Mouse (Mus musculus) left cerebral cortex, postnatal 25 days (tissue): Measurements from ENCODE around the gene Gm5615. TPM values are rescaled to one million over a fixed set of nuclear protein-coding genes. Genes with fewer than 3 reads are reported as not detected.

Experiments used
- DNase-seq, 2 experiments: peaks; one replicate each; pipeline ENCODE4 v3.0.0; 2022; ENCODE audit warnings: low spot score in 2 of 2, mixed read lengths in 1 of 2
- intact Hi-C: fragments of 180-260 bp; cut with DNase I; formaldehyde crosslinking; loops from one replicate; pipeline ENCODE4 v1.15.1; 2025
- total RNA-seq, 2 experiments: library from RNA; stranded (reverse); gene quantifications; 2 replicates each; pipeline ENCODE4 v1.2.3; 2021

Gm5615 gene
- total RNA-seq = not detected

DNA sequence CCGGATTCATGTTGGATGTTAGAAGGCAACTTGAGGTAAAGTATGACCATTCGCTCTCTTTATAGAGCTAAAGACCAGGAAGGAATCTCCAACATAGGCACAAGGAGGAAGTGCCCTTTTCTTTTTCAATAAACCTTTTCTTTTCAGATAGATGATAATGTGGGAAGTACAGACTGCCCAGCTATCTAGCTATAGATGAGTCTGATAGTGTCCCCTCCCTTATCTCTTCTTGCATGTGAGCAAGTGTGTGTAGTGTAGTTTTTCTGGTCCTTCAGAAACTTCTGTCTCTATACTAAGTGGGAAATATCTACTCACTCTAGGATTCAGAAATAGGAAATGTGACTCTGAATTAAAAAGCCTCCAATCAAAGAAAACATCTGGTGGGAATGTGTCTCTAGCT is at the start of gene Gm5615:
Gm5615 (minus strand) TSS at position 101 of the 400 bp plus-strand sequence.
- DNase-seq = no peak
- intact Hi-C loops = no loop called here

DNA sequence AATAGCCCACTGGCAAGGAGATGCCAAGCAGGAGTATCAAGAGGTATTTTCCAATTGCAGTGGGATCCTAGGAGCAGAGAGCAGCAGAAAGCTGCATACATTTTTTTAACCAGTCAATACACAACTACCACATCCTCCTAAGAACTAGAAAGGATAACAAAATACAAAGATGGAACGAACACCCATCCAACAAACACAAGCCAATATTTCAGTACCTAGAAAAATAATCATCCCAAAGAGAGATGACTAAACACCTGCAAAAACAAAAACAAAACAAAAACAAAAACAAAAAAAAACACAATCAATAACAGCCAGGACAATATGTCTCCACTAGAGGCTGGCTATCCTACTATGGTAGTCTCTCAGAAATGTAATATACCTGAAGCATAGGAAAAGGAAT is 40.8 kb upstream of the Gm5615 start, which contains the start of gene Gm17689:
Gm17689 (minus strand) TSS at position 101 of the 400 bp plus-strand sequence.
- DNase-seq = no peak

DNA sequence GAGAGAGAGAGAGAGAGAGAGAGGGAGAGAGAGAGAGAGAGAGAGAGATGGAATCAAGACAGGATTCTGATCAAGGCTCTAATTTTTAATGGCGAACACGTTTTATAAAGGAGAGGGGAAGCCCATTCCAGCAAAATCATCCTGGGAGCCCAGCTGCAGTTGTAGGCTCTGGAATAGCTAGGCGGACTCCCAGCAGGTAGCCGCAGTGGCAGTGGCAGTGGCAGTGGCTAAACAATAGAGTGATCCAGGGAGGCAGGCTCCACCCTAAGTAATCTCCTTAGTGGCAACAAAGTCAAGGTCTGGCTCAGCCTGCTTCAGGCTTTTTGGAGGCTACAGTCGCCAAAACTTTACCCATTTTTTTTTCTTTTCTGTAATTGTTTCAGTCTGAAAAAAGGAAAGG is 37.6 kb downstream of the Gm5615 start:
- no peak for DNase-seq
- intact Hi-C loops = no loop called here

More for the DNA sequence above, 40.8 kb upstream of the Gm5615 start, which contains the start of gene Gm17689:
- intact Hi-C loops = no loop called here

DNA sequence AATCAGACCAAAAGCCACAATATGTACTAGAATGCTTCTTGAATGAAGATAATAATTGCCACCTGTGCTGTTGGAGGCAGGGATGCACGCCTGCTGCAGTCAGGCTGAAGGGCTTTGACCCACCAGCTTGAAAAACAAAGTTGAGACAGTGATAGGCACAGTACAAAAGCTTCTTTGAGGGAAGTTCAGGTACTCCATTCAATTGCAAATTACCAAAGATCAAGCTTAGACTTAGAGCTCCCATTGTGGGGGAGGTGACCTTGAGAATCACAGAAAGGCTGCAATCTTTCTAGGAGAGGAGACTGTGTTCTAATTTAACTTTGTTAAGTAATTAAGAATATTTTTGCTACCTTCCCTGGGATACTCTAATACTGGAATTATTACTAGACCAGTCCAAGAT is 45.9 kb downstream of the Gm5615 start:
- intact Hi-C loops = no loop called here
- DNase-seq = no peak

DNA sequence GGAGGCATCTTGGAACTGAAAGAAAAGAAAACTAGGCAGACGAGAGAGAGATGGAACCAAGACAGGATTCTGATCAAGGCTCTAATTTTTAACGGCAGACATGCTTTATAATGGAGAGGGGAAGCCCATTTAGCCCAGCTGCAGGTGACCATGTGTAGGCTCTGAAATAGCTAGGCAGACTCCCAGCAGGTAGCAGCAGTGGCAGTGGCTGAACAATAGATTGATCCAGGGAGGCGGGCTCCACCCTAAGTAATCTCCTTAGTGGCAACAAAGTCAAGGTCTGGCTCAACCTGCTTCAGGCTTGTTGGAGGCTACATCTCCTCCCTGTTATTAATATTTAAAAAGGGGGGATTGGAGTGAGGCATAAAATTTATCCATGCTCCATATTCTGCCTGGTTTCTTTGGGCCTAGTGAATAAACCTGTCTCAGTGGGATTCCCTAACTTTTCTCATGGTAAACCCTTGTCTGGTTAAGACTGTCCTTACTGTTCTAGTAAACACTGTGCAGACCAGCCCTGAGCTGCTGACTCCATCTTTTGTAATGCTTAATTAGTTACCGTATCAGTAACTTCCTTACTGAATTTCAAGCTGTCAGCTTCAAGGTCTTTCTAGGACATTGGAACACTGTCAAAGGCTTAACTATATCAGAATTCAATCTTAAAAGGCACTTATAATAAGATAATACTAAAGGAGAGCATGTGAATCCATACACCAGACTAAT is 47.1 kb downstream of the Gm5615 start:
- no peak for DNase-seq
- intact Hi-C loops = no loop called here

Other genes with a start within 250 kb of the Gm5615 start
- gene Gm7257, start 110.1 kb downstream of the Gm5615 start, total RNA-seq = not detected
- not detected for gene Gm9513, start 66.3 kb downstream of the Gm5615 start, total RNA-seq
- gene Gm17689, start 40.7 kb upstream of the Gm5615 start, total RNA-seq = not detected
- not detected for gene A630095E13Rik, start 101.4 kb upstream of the Gm5615 start, total RNA-seq
- gene Acrv1, start 151.3 kb upstream of the Gm5615 start, total RNA-seq = not detected
- 1 to 10 TPM; 2.1 to 2.4 TPM for gene Chek1, start 185.1 kb upstream of the Gm5615 start, total RNA-seq
- gene Stt3a, start 225.7 kb upstream of the Gm5615 start, total RNA-seq = 10 to 100 TPM; 73.8 to 75.8 TPM